Mouse (Mus musculus) myocyte (in vitro differentiated cells): ENCODE results near the gene Hist1h2bf. TPM values are rescaled to one million over a fixed set of nuclear protein-coding genes. Genes with fewer than 3 reads are reported as not detected.

ENCODE experiments used
- H3K27me3 ChIP-seq: one replicate; pipeline ENCODE4 v1.6.1; 2011; ENCODE audit not compliant: control insufficient read depth, insufficient read depth, insufficient read length
- H3K36me3 ChIP-seq: one replicate; pipeline ENCODE4 v1.6.1; 2011; ENCODE audit not compliant: control insufficient read depth, insufficient read depth
- H3K4me2 ChIP-seq: one replicate; pipeline ENCODE4 v1.6.1; 2011; ENCODE audit warnings: low read depth, control low read depth
- H3K4me3 ChIP-seq: one replicate; pipeline ENCODE4 v1.5.1; 2011; ENCODE audit warnings: mild to moderate bottlenecking, control low read depth, moderate library complexity
- H3K79me2 ChIP-seq: one replicate; pipeline ENCODE4 v1.6.1; 2011; ENCODE audit not compliant: control insufficient read depth, insufficient read depth
- H3ac ChIP-seq: one replicate; pipeline ENCODE4 v1.6.1; 2011; ENCODE audit not compliant: control insufficient read depth, insufficient read length
- CEBPB ChIP-seq: IDR thresholded peaks from 2 replicates; pipeline ENCODE4 v1.6.1; 2011; ENCODE audit warnings: mild to moderate bottlenecking, moderate library complexity; ENCODE audit not compliant: poor library complexity, insufficient read depth, severe bottlenecking
- E2F4 ChIP-seq: IDR thresholded peaks from one replicate; pipeline ENCODE4 v1.6.1; 2011; ENCODE audit warnings: mild to moderate bottlenecking, control low read depth, moderate library complexity; ENCODE audit not compliant: insufficient read depth
- MAX ChIP-seq: IDR thresholded peaks from one replicate; pipeline ENCODE4 v1.6.1; 2011; ENCODE audit warnings: low read depth, mild to moderate bottlenecking, control low read depth
- MYOD1 ChIP-seq, 3 experiments: IDR thresholded peaks; one replicate each; pipeline ENCODE4 v1.6.1; 2011; ENCODE audit warnings: control low read depth in 2 of 3, low read depth in 2 of 3, mild to moderate bottlenecking in 2 of 3, moderate library complexity in 1 of 3; ENCODE audit not compliant: insufficient read length in 2 of 3, control insufficient read depth in 1 of 3
- MYOG ChIP-seq, 3 experiments: IDR thresholded peaks; one replicate each; pipeline ENCODE4 v1.6.1; 2011; ENCODE audit warnings: control low read depth in 2 of 3, low read depth in 2 of 3, mild to moderate bottlenecking in 2 of 3; ENCODE audit not compliant: insufficient read length in 2 of 3, control insufficient read depth in 1 of 3, insufficient read depth in 1 of 3
- POLR2A ChIP-seq: IDR thresholded peaks from one replicate; pipeline ENCODE4 v1.6.1; 2011; ENCODE audit warnings: low read depth, mild to moderate bottlenecking, control low read depth, moderate library complexity; ENCODE audit not compliant: insufficient read length
- POLR2AphosphoS2 ChIP-seq: IDR thresholded peaks from one replicate; pipeline ENCODE4 v1.6.1; 2011; ENCODE audit warnings: low read depth, control low read depth; ENCODE audit not compliant: insufficient read length
- REST ChIP-seq: IDR thresholded peaks from one replicate; pipeline ENCODE4 v1.6.1; 2011; ENCODE audit warnings: mild to moderate bottlenecking, control low read depth, moderate library complexity; ENCODE audit not compliant: insufficient read depth, insufficient read length
- SRF ChIP-seq: IDR thresholded peaks from one replicate; pipeline ENCODE4 v1.6.1; 2011; ENCODE audit warnings: low read depth; ENCODE audit not compliant: control insufficient read depth, insufficient read length
- TCF12 ChIP-seq: IDR thresholded peaks from one replicate; pipeline ENCODE4 v1.6.1; 2011; ENCODE audit warnings: mild to moderate bottlenecking, control low read depth; ENCODE audit not compliant: poor library complexity, insufficient read depth, severe bottlenecking
- TCF3 ChIP-seq: IDR thresholded peaks from one replicate; pipeline ENCODE4 v1.6.1; 2011; ENCODE audit warnings: low read depth, control low read depth; ENCODE audit not compliant: insufficient read length
- USF1 ChIP-seq: IDR thresholded peaks from one replicate; pipeline ENCODE4 v1.6.1; 2011; ENCODE audit warnings: low read depth, mild to moderate bottlenecking, control low read depth, moderate library complexity
- polyA plus RNA-seq: library from polyadenylated mRNA; unstranded; fragments of >200 nt; fragmentation: generic; extraction: Trizol; gene quantifications from one replicate; pipeline ENCODE4 v1.2.1, GENCODE M21; 2012; ENCODE audit warnings: missing spikeins

Gene Hist1h2bf
- polyA plus RNA-seq, 1 experiment = 2.1 TPM

DNA sequence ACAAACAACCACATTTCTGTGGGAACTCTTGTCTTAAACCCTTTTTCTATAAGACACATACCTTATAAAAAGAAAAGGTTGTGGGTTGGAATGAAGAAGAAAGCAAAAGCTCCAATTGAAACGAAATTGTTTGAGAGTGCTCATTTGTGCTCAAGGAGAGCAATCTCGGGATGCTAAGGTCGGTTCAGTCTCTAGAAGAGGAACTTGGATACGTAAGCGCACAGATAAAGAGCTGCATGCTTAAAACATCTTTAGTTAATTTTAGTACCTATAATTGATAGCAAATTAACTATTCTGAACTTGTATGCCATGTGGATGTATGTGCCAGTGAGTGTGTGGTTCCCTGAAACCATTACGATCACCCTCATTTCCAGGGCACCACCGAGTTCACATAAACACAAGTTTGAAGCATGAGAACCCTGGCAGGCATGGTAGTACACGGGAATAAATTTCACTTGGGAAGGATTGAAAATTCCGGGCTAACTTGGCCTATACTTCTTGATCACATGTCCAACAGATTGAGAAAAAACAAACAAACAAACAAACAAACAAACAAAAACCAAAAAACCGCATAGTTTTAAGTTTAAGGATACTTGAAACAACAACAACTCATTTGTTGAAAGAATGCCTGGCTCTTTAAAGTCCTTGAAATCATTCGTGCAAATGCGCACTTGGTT, 46.2 kb upstream of the Hist1h2bf start:
- H3K4me2 ChIP-seq = peak overlapping the region; percentile 93
- TF ChIP-seq MYOD1 (IDR thresholded peaks at IDR 0.05; ENCODE audit: control insufficient read depth in 1 of 3, insufficient read length in 2 of 3, low read depth in 2 of 3) = no peak
- no peak for TF ChIP-seq POLR2AphosphoS2
- no peak for TF ChIP-seq MAX
- TF ChIP-seq TCF3 = no peak
- TF ChIP-seq E2F4 = no peak
- TF ChIP-seq MYOG (IDR thresholded peaks at IDR 0.05; ENCODE audit: control insufficient read depth in 1 of 3, insufficient read depth in 1 of 3, insufficient read length in 2 of 3, low read depth in 2 of 3) = no peak
- no peak for TF ChIP-seq TCF12
- H3K79me2 ChIP-seq = no peaks in the 10 kb centered on the region

DNA sequence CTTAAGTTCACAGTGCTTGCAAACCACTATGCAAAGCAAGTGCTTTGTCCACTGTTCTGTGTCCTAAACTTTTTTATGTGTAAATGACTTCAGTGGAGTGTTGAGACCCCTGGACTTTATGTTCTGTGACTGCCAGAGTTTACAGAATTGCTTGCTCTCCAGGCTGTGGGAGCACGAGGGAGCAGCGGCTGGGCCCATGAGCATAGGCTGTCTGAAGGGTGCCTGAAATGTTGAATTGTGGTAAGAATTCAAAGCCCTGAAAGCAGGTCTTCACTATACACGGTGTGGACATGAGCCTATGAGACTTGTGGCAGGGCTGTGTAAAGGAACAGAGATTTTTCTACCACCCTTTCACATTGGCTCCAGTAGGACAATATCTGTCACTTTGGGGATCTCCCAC, 37.6 kb upstream of the Hist1h2bf start:
- no peak overlapping the region for H3K4me3 ChIP-seq
- no peaks in the 10 kb centered on the region for H3K79me2 ChIP-seq
- no peak overlapping the region for H3ac ChIP-seq
- H3K36me3 ChIP-seq = no peaks in the 10 kb centered on the region
- TF ChIP-seq MYOD1 (IDR thresholded peaks at IDR 0.05; ENCODE audit: control insufficient read depth in 1 of 3, insufficient read length in 2 of 3, low read depth in 2 of 3) (no peak), REST (no peak), E2F4 (no peak)
- H3K27me3 ChIP-seq = no peaks in the 10 kb centered on the region
- no peak overlapping the region for H3K4me2 ChIP-seq

More for the DNA sequence above, 46.2 kb upstream of the Hist1h2bf start:
- no peaks in the 10 kb centered on the region for H3K36me3 ChIP-seq
- no peak overlapping the region for H3ac ChIP-seq
- H3K27me3 ChIP-seq = no peaks in the 10 kb centered on the region
- H3K4me3 ChIP-seq = peak overlapping the region; percentile 87

DNA sequence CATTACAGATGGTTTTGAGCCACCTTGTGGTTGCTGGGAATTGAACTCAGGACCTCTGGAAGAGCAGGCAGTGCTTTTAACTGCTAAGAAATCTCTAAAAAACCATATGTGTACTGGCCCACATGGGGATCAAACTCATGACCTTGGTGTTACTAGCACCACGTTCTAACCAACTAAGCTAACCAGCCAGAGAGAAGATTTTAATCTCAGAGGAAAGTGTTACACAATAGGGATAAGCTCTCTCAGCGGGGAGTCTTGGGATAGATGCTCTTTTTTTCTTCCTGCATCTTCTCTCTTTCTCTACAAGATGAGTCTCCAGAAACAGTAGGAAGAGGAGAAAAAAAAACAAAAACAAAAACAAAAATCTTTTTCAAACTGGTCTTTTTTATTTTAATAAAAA, 36.4 kb upstream of the Hist1h2bf start:
- H3K4me2 ChIP-seq = no peak overlapping the region
- no peak overlapping the region for H3ac ChIP-seq
- TF ChIP-seq POLR2AphosphoS2 = no peak
- TF ChIP-seq E2F4 = no peak
- no peak for TF ChIP-seq SRF
- no peak for TF ChIP-seq POLR2A
- no peak for TF ChIP-seq MAX
- no peak for TF ChIP-seq TCF3
- TF ChIP-seq MYOG (IDR thresholded peaks at IDR 0.05; ENCODE audit: control insufficient read depth in 1 of 3, insufficient read depth in 1 of 3, insufficient read length in 2 of 3, low read depth in 2 of 3) = no peak
- no peaks in the 10 kb centered on the region for H3K79me2 ChIP-seq
- no peaks in the 10 kb centered on the region for H3K27me3 ChIP-seq
- H3K36me3 ChIP-seq = no peaks in the 10 kb centered on the region
- H3K4me3 ChIP-seq = no peak overlapping the region

GRCm38 (mm10) chr13:23609844-23610243, 35.8 kb upstream of the Hist1h2bf start:
- Histone ChIP-seq H3K4me3 (no peak overlapping the region), H3K27me3 (no peaks in the 10 kb centered on the region), H3K36me3 (no peaks in the 10 kb centered on the region), H3ac (no peak overlapping the region), H3K4me2 (no peak overlapping the region), H3K79me2 (no peaks in the 10 kb centered on the region)
- TF ChIP-seq POLR2A = no peak
- no peak for TF ChIP-seq MAX
- TF ChIP-seq REST = no peak
- TF ChIP-seq CEBPB = no peak
- no peak for TF ChIP-seq SRF
- TF ChIP-seq MYOG (IDR thresholded peaks at IDR 0.05; ENCODE audit: control insufficient read depth in 1 of 3, insufficient read depth in 1 of 3, insufficient read length in 2 of 3, low read depth in 2 of 3) = no peak
- TF ChIP-seq TCF12 = no peak
- no peak for TF ChIP-seq E2F4
- TF ChIP-seq TCF3 = no peak

- no peaks in the 10 kb centered on the region for H3K27me3 ChIP-seq
- no peaks in the 10 kb centered on the region for H3K36me3 ChIP-seq
- no peak overlapping the region for H3ac ChIP-seq
- H3K79me2 ChIP-seq = no peaks in the 10 kb centered on the region
- no peak overlapping the region for H3K4me2 ChIP-seq
- no peak overlapping the region for H3K4me3 ChIP-seq
- TF ChIP-seq MYOD1 (IDR thresholded peaks at IDR 0.05; ENCODE audit: control insufficient read depth in 1 of 3, insufficient read length in 2 of 3, low read depth in 2 of 3) = no peak
- no peak for TF ChIP-seq USF1
- no peak for TF ChIP-seq TCF12
- TF ChIP-seq CEBPB = no peak
- TF ChIP-seq MAX = no peak
- TF ChIP-seq SRF = no peak
- no peak for TF ChIP-seq REST
- TF ChIP-seq TCF3 = no peak
- no peak for TF ChIP-seq MYOG (IDR thresholded peaks at IDR 0.05; ENCODE audit: control insufficient read depth in 1 of 3, insufficient read depth in 1 of 3, insufficient read length in 2 of 3, low read depth in 2 of 3)
- no peak for TF ChIP-seq E2F4
- no peak for TF ChIP-seq POLR2AphosphoS2
- no peak for TF ChIP-seq POLR2A
Observed at GRCm38 (mm10) chr13:23609209-23609608, 35.2 kb upstream of the Hist1h2bf start.
